Mouse (Mus musculus) E14TG2a.4 (cell line): ENCODE measurements around the gene Cmss1.

ENCODE experiments used
- CTCF ChIP-seq: conservative IDR thresholded peaks from 2 replicates; pipeline ENCODE4 v1.5.1; 2014; ENCODE audit warnings: low read length
- NANOG ChIP-seq: IDR thresholded peaks from 2 replicates; pipeline ENCODE4 v1.6.1; 2014; ENCODE audit warnings: borderline replicate concordance, low read length, mixed read lengths
- POU5F1 ChIP-seq: IDR thresholded peaks from 2 replicates; pipeline ENCODE4 v1.6.1; 2014; ENCODE audit warnings: low read length, borderline replicate concordance

- TF ChIP-seq CTCF (no peak), POU5F1 (no peak), NANOG (no peak)
These were observed 81.6 kb downstream of the Cmss1 start for GRCm38 (mm10) chr16:57525046-57525445.
